Mouse (Mus musculus) myocyte (in vitro differentiated cells): ENCODE measurements around the gene Edn3. TPM values are rescaled to one million over a fixed set of nuclear protein-coding genes. Genes with fewer than 3 reads are reported as not detected.

Experiments used
- H3K27me3 ChIP-seq: one replicate; pipeline ENCODE4 v1.6.1; 2011; ENCODE audit not compliant: control insufficient read depth, insufficient read depth, insufficient read length
- H3K36me3 ChIP-seq: one replicate; pipeline ENCODE4 v1.6.1; 2011; ENCODE audit not compliant: control insufficient read depth, insufficient read depth
- H3K4me2 ChIP-seq: one replicate; pipeline ENCODE4 v1.6.1; 2011; ENCODE audit warnings: low read depth, control low read depth
- H3K4me3 ChIP-seq: one replicate; pipeline ENCODE4 v1.5.1; 2011; ENCODE audit warnings: mild to moderate bottlenecking, control low read depth, moderate library complexity
- H3K79me2 ChIP-seq: one replicate; pipeline ENCODE4 v1.6.1; 2011; ENCODE audit not compliant: control insufficient read depth, insufficient read depth
- H3ac ChIP-seq: one replicate; pipeline ENCODE4 v1.6.1; 2011; ENCODE audit not compliant: control insufficient read depth, insufficient read length
- CEBPB ChIP-seq: IDR thresholded peaks from 2 replicates; pipeline ENCODE4 v1.6.1; 2011; ENCODE audit warnings: mild to moderate bottlenecking, moderate library complexity; ENCODE audit not compliant: poor library complexity, insufficient read depth, severe bottlenecking
- E2F4 ChIP-seq: IDR thresholded peaks from one replicate; pipeline ENCODE4 v1.6.1; 2011; ENCODE audit warnings: mild to moderate bottlenecking, control low read depth, moderate library complexity; ENCODE audit not compliant: insufficient read depth
- MAX ChIP-seq: IDR thresholded peaks from one replicate; pipeline ENCODE4 v1.6.1; 2011; ENCODE audit warnings: low read depth, mild to moderate bottlenecking, control low read depth
- MYOD1 ChIP-seq, 3 experiments: IDR thresholded peaks; one replicate each; pipeline ENCODE4 v1.6.1; 2011; ENCODE audit warnings: control low read depth in 2 of 3, low read depth in 2 of 3, mild to moderate bottlenecking in 2 of 3, moderate library complexity in 1 of 3; ENCODE audit not compliant: insufficient read length in 2 of 3, control insufficient read depth in 1 of 3
- MYOG ChIP-seq, 3 experiments: IDR thresholded peaks; one replicate each; pipeline ENCODE4 v1.6.1; 2011; ENCODE audit warnings: control low read depth in 2 of 3, low read depth in 2 of 3, mild to moderate bottlenecking in 2 of 3; ENCODE audit not compliant: insufficient read length in 2 of 3, control insufficient read depth in 1 of 3, insufficient read depth in 1 of 3
- POLR2A ChIP-seq: IDR thresholded peaks from one replicate; pipeline ENCODE4 v1.6.1; 2011; ENCODE audit warnings: low read depth, mild to moderate bottlenecking, control low read depth, moderate library complexity; ENCODE audit not compliant: insufficient read length
- POLR2AphosphoS2 ChIP-seq: IDR thresholded peaks from one replicate; pipeline ENCODE4 v1.6.1; 2011; ENCODE audit warnings: low read depth, control low read depth; ENCODE audit not compliant: insufficient read length
- REST ChIP-seq: IDR thresholded peaks from one replicate; pipeline ENCODE4 v1.6.1; 2011; ENCODE audit warnings: mild to moderate bottlenecking, control low read depth, moderate library complexity; ENCODE audit not compliant: insufficient read depth, insufficient read length
- SRF ChIP-seq: IDR thresholded peaks from one replicate; pipeline ENCODE4 v1.6.1; 2011; ENCODE audit warnings: low read depth; ENCODE audit not compliant: control insufficient read depth, insufficient read length
- TCF12 ChIP-seq: IDR thresholded peaks from one replicate; pipeline ENCODE4 v1.6.1; 2011; ENCODE audit warnings: mild to moderate bottlenecking, control low read depth; ENCODE audit not compliant: poor library complexity, insufficient read depth, severe bottlenecking
- TCF3 ChIP-seq: IDR thresholded peaks from one replicate; pipeline ENCODE4 v1.6.1; 2011; ENCODE audit warnings: low read depth, control low read depth; ENCODE audit not compliant: insufficient read length
- USF1 ChIP-seq: IDR thresholded peaks from one replicate; pipeline ENCODE4 v1.6.1; 2011; ENCODE audit warnings: low read depth, mild to moderate bottlenecking, control low read depth, moderate library complexity
- polyA plus RNA-seq: library from polyadenylated mRNA; unstranded; fragments of >200 nt; fragmentation: generic; extraction: Trizol; gene quantifications from one replicate; pipeline ENCODE4 v1.2.1, GENCODE M21; 2012; ENCODE audit warnings: missing spikeins

The Edn3 gene
- polyA plus RNA-seq, 1 experiment = not detected

- no peaks in the 10 kb centered on the region for H3K27me3 ChIP-seq
- TF ChIP-seq POLR2A (no peak), MAX (no peak), TCF3 (no peak), MYOD1 (IDR thresholded peaks at IDR 0.05; ENCODE audit: control insufficient read depth in 1 of 3, insufficient read length in 2 of 3, low read depth in 2 of 3) (no peak), POLR2AphosphoS2 (no peak), USF1 (no peak), E2F4 (no peak), MYOG (IDR thresholded peaks at IDR 0.05; ENCODE audit: control insufficient read depth in 1 of 3, insufficient read depth in 1 of 3, insufficient read length in 2 of 3, low read depth in 2 of 3) (no peak), TCF12 (no peak), SRF (no peak), CEBPB (no peak), REST (no peak)
- H3K36me3 ChIP-seq = no peaks in the 10 kb centered on the region
- H3ac ChIP-seq = no peak overlapping the region
- H3K79me2 ChIP-seq = no peaks in the 10 kb centered on the region
- H3K4me2 ChIP-seq = no peak overlapping the region
- no peak overlapping the region for H3K4me3 ChIP-seq
Observed at GRCm38 (mm10) chr2:174754231-174754630, 6.2 kb upstream of the Edn3 start.

GRCm38 (mm10) chr2:174759189-174759588, 1.2 kb upstream of the Edn3 start:
- no peak for TF ChIP-seq POLR2AphosphoS2
- no peak for TF ChIP-seq MAX
- TF ChIP-seq MYOD1 (IDR thresholded peaks at IDR 0.05; ENCODE audit: control insufficient read depth in 1 of 3, insufficient read length in 2 of 3, low read depth in 2 of 3) = no peak
- TF ChIP-seq MYOG (IDR thresholded peaks at IDR 0.05; ENCODE audit: control insufficient read depth in 1 of 3, insufficient read depth in 1 of 3, insufficient read length in 2 of 3, low read depth in 2 of 3) = no peak
- no peak for TF ChIP-seq CEBPB
- no peak for TF ChIP-seq SRF
- TF ChIP-seq POLR2A = no peak
- Histone ChIP-seq H3K4me2 (no peak overlapping the region), H3K36me3 (no peaks in the 10 kb centered on the region), H3K79me2 (no peaks in the 10 kb centered on the region), H3ac (no peak overlapping the region), H3K27me3 (no peaks in the 10 kb centered on the region), H3K4me3 (no peak overlapping the region)

GRCm38 (mm10) chr2:174761452-174762101, 1.2 kb downstream of the Edn3 start:
- Histone ChIP-seq H3K4me2 (no peak overlapping the region), H3K36me3 (no peaks in the 10 kb centered on the region), H3K79me2 (no peaks in the 10 kb centered on the region), H3ac (no peak overlapping the region), H3K4me3 (no peak overlapping the region), H3K27me3 (no peaks in the 10 kb centered on the region)
- no peak for TF ChIP-seq CEBPB
- TF ChIP-seq MYOG (IDR thresholded peaks at IDR 0.05; ENCODE audit: control insufficient read depth in 1 of 3, insufficient read depth in 1 of 3, insufficient read length in 2 of 3, low read depth in 2 of 3) = no peak
- TF ChIP-seq MAX = no peak
- TF ChIP-seq TCF12 = no peak
- TF ChIP-seq REST = no peak
- no peak for TF ChIP-seq SRF
- no peak for TF ChIP-seq USF1
- no peak for TF ChIP-seq MYOD1 (IDR thresholded peaks at IDR 0.05; ENCODE audit: control insufficient read depth in 1 of 3, insufficient read length in 2 of 3, low read depth in 2 of 3)
- TF ChIP-seq E2F4 = no peak
- TF ChIP-seq TCF3 = no peak
- no peak for TF ChIP-seq POLR2A

- no peak overlapping the region for H3K4me3 ChIP-seq
- no peaks in the 10 kb centered on the region for H3K79me2 ChIP-seq
- H3K36me3 ChIP-seq = no peaks in the 10 kb centered on the region
- no peaks in the 10 kb centered on the region for H3K27me3 ChIP-seq
- TF ChIP-seq USF1 (no peak), MYOD1 (IDR thresholded peaks at IDR 0.05; ENCODE audit: control insufficient read depth in 1 of 3, insufficient read length in 2 of 3, low read depth in 2 of 3) (no peak), TCF3 (no peak), SRF (no peak), REST (no peak), MYOG (IDR thresholded peaks at IDR 0.05; ENCODE audit: control insufficient read depth in 1 of 3, insufficient read depth in 1 of 3, insufficient read length in 2 of 3, low read depth in 2 of 3) (no peak), POLR2AphosphoS2 (no peak), POLR2A (no peak), CEBPB (no peak)
- no peak overlapping the region for H3K4me2 ChIP-seq
- no peak overlapping the region for H3ac ChIP-seq
Observed at GRCm38 (mm10) chr2:174762310-174762709, 1.9 kb downstream of the Edn3 start.

- Histone ChIP-seq H3K4me3 (no peak overlapping the region), H3K27me3 (no peaks in the 10 kb centered on the region), H3K79me2 (no peaks in the 10 kb centered on the region), H3ac (no peak overlapping the region), H3K4me2 (no peak overlapping the region), H3K36me3 (no peaks in the 10 kb centered on the region)
- no peak for TF ChIP-seq USF1
- no peak for TF ChIP-seq E2F4
- no peak for TF ChIP-seq REST
- TF ChIP-seq SRF = no peak
- no peak for TF ChIP-seq MYOG (IDR thresholded peaks at IDR 0.05; ENCODE audit: control insufficient read depth in 1 of 3, insufficient read depth in 1 of 3, insufficient read length in 2 of 3, low read depth in 2 of 3)
- no peak for TF ChIP-seq MYOD1 (IDR thresholded peaks at IDR 0.05; ENCODE audit: control insufficient read depth in 1 of 3, insufficient read length in 2 of 3, low read depth in 2 of 3)
Observed at GRCm38 (mm10) chr2:174768891-174769528, 8.6 kb downstream of the Edn3 start.
